Comparison of ENCODE assay signal across 23 mouse cellular contexts in genomic region chr11:115929031-115929430, GRCm38 (mm10). TPM values are rescaled to one million over a fixed set of nuclear protein-coding genes. Genes with fewer than 3 reads are reported as not detected.
DNase-seq lines count a peak whose midpoint lies in the region; ATAC-seq and TF ChIP-seq lines count a peak whose summit lies in the region.
"Had no signal": no experiment of that assay in that cellular context is flagged by ENCODE, and none has a peak within 500 bp of the region (broad histone marks: within the 10 kb centered on the region; RNA-seq: fewer than 3 reads in every experiment).

No protein-coding gene starts in this region.

- no peaks in the 10 kb centered on the region for H3K9me3 ChIP-seq in MEL (replicated peaks; ENCODE audit: insufficient read depth, low read length)
- H3K9me3 ChIP-seq: embryonic facial prominence, embryonic 13.5 days; forebrain, embryonic 12.5 days; G1E; heart, embryonic 15.5 days; hindbrain, embryonic 13.5 days had no signal

- H3K27me3 ChIP-seq in MEL (ENCODE audit: control insufficient read depth in 1 of 2, insufficient read depth in 2 of 2, low read length in 2 of 2), result no peaks in the 10 kb centered on the region
- no peaks in the 10 kb centered on the region for H3K27me3 ChIP-seq in spleen, adult 2 months (ENCODE audit: control insufficient read depth, insufficient read depth, low read length)
- H3K27me3 ChIP-seq: embryonic facial prominence, embryonic 13.5 days; forebrain, embryonic 12.5 days; heart, embryonic 15.5 days; hindbrain, embryonic 13.5 days had no signal

- 43% methylated on average over 8 of the region's 8 CpGs for WGBS in spleen, adult 2 months

- TF ChIP-seq CTCF in MEL (IDR thresholded peaks at IDR 0.05 in 2 of 3, conservative IDR thresholded peaks at IDR 0.05 in 1 of 3; ENCODE audit: control insufficient read depth in 1 of 3, insufficient read depth in 1 of 3, low read depth in 2 of 3, low read length in 3 of 3, poor library complexity in 1 of 3, severe bottlenecking in 1 of 3), result no peak
- no peak for TF ChIP-seq CTCF in spleen, adult 2 months (IDR thresholded peaks at IDR 0.05; ENCODE audit: extremely low read depth, insufficient read depth, insufficient read length, insufficient replicate concordance)
- no peak for TF ChIP-seq CTCF in layer of hippocampus, adult 2 months (conservative IDR thresholded peaks at IDR 0.05)

- peak; percentile 6 for DNase-seq in lung, postnatal 14 days
- no peak for DNase-seq in lung, postnatal 25 days (ENCODE audit: low spot score)
- DNase-seq in A20 (ENCODE audit: low read depth, low spot score) (peak; percentile 77), MEL (ENCODE audit: low read depth, low spot score) (peak; percentile 43)
- peak in 1 of 2 experiments; percentile 52 for DNase-seq in spleen, adult 2 months (ENCODE audit: low read depth in 1 of 2, low spot score in 2 of 2)
- no peak for DNase-seq in left cerebral cortex, adult 9 months (ENCODE audit: low spot score in 2 of 2)
- no peak for DNase-seq in layer of hippocampus, adult 2 months (ENCODE audit: low spot score in 2 of 2)
- DNase-seq: adrenal gland, postnatal 10 days; cerebellum, adult 18-20 months; cerebellum, adult 9-11 months; cerebellum, postnatal 36 days; gastrocnemius, adult 2 months; gastrocnemius, postnatal 25 days; heart, postnatal 14 days had no signal

- TF ChIP-seq POLR2A in MEL (IDR thresholded peaks at IDR 0.05; ENCODE audit: control insufficient read depth in 1 of 2, insufficient read depth in 1 of 2, low read depth in 1 of 2, low read length in 2 of 2, poor library complexity in 1 of 2), result no peak
- no peak for TF ChIP-seq POLR2A in spleen, adult 2 months (IDR thresholded peaks at IDR 0.05; ENCODE audit: low read depth, low read length)

- H3K79me2 ChIP-seq in MEL (ENCODE audit: control insufficient read depth, insufficient read depth, low read length, poor library complexity), result peaks cover 13% of the 10 kb centered on the region

- no peak for ATAC-seq in frontal cortex, adult (ENCODE audit: low TSS enrichment)
- ATAC-seq: forebrain, embryonic 16.5 days; hindbrain, postnatal 0 days had no signal

- no peak overlapping the region for H3K4me3 ChIP-seq in MEL (ENCODE audit: control insufficient read depth in 1 of 2, insufficient read depth in 1 of 2, low read depth in 2 of 2, low read length in 2 of 2)
- H3K4me3 ChIP-seq in spleen, adult 2 months (ENCODE audit: extremely low read depth, insufficient read depth, insufficient read length), result no peak overlapping the region
- H3K4me3 ChIP-seq in layer of hippocampus, adult 2 months, result no peak overlapping the region
- H3K4me3 ChIP-seq: embryonic facial prominence, embryonic 13.5 days; forebrain, embryonic 12.5 days; gastrocnemius, adult 2 months; heart, embryonic 15.5 days; hindbrain, embryonic 13.5 days had no signal

- H3K36me3 ChIP-seq in MEL (ENCODE audit: control insufficient read depth in 1 of 2, insufficient read depth in 2 of 2, low read length in 2 of 2), result peaks cover 0 to 3% of the 10 kb centered on the region in 2 experiments; a peak in 1 of 4 replicates
- no peaks in the 10 kb centered on the region for H3K36me3 ChIP-seq in spleen, adult 2 months (ENCODE audit: control insufficient read depth, insufficient read depth, low read length)

- TF ChIP-seq RAD21 in MEL (IDR thresholded peaks at IDR 0.05; ENCODE audit: low read depth, low read length), result no peak

- peaks cover 4 to 5% of the 10 kb centered on the region in 2 experiments; a peak in 1 of 4 replicates for H3K4me1 ChIP-seq in MEL (ENCODE audit: control insufficient read depth in 1 of 2, insufficient read depth in 2 of 2, low read length in 2 of 2)
- peaks cover 14% of the 10 kb centered on the region for H3K4me1 ChIP-seq in spleen, adult 2 months (ENCODE audit: control insufficient read depth, insufficient read depth, insufficient read length)

- no peak overlapping the region for H3K9ac ChIP-seq in MEL (ENCODE audit: control insufficient read depth, low read depth, low read length, poor library complexity, severe bottlenecking)
- H3K9ac ChIP-seq: embryonic facial prominence, embryonic 13.5 days; forebrain, embryonic 12.5 days; heart, embryonic 15.5 days; hindbrain, embryonic 13.5 days had no signal

- no peak overlapping the region for H3K27ac ChIP-seq in MEL (ENCODE audit: control insufficient read depth, low read depth, low read length)
- H3K27ac ChIP-seq in spleen, adult 2 months (ENCODE audit: insufficient read depth, low read length), result peak overlapping the region; percentile 81
- no peak overlapping the region for H3K27ac ChIP-seq in layer of hippocampus, adult 2 months
- H3K27ac ChIP-seq: embryonic facial prominence, embryonic 13.5 days; forebrain, embryonic 12.5 days; gastrocnemius, adult 2 months; heart, embryonic 15.5 days; hindbrain, embryonic 13.5 days; hindbrain, postnatal 0 days had no signal

- TF ChIP-seq EP300 in MEL (IDR thresholded peaks at IDR 0.05; ENCODE audit: low read depth in 1 of 2, low read length in 2 of 2), result no peak

TF ChIP-seq in MEL, 35 proteins besides CTCF, POLR2A, EP300 and RAD21:
- TF ChIP-seq CHD2 (IDR thresholded peaks at IDR 0.05; ENCODE audit: low read length), result no peak
- TF ChIP-seq GATA1 (IDR thresholded peaks at IDR 0.05; ENCODE audit: low read depth, low read length), result no peak
- no peak for TF ChIP-seq MEF2A (IDR thresholded peaks at IDR 0.05; ENCODE audit: extremely low read depth, insufficient replicate concordance, low read depth, low read length, poor library complexity, severe bottlenecking)
- TF ChIP-seq MYC (IDR thresholded peaks at IDR 0.05; ENCODE audit: low read depth, low read length), result no peak
- no peak for TF ChIP-seq TBP (IDR thresholded peaks at IDR 0.05; ENCODE audit: low read depth, low read length)
- TF ChIP-seq USF2 (IDR thresholded peaks at IDR 0.05; ENCODE audit: borderline replicate concordance in 1 of 2, insufficient read depth in 1 of 2, low read depth in 1 of 2, low read length in 2 of 2), result no peak
- TF ChIP-seq POLR2AphosphoS2 (IDR thresholded peaks at IDR 0.05; ENCODE audit: low read length), result no peak
- TF ChIP-seq SMC3 (IDR thresholded peaks at IDR 0.05; ENCODE audit: low read depth, low read length), result no peak
- TF ChIP-seq ETS1 (IDR thresholded peaks at IDR 0.05; ENCODE audit: low read depth, low read length), result no peak
- TF ChIP-seq BHLHE40 (IDR thresholded peaks at IDR 0.05; ENCODE audit: borderline replicate concordance, low read depth, low read length), result no peak
- no peak for TF ChIP-seq TCF12 (IDR thresholded peaks at IDR 0.05; ENCODE audit: low read depth, low read length)
- TF ChIP-seq NRF1 (IDR thresholded peaks at IDR 0.05; ENCODE audit: insufficient read depth, low read depth, low read length, poor library complexity, severe bottlenecking), result no peak
- TF ChIP-seq MAX (IDR thresholded peaks at IDR 0.05; ENCODE audit: low read length), result no peak
- no peak for TF ChIP-seq MAZ (IDR thresholded peaks at IDR 0.05; ENCODE audit: low read depth, low read length)
- no peak for TF ChIP-seq ELF1 (IDR thresholded peaks at IDR 0.05; ENCODE audit: low read depth, low read length)
- TF ChIP-seq CHD1 (IDR thresholded peaks at IDR 0.05; ENCODE audit: low read depth, low read length), result no peak
- TF ChIP-seq MYB (IDR thresholded peaks at IDR 0.05; ENCODE audit: low read depth, low read length), result no peak
- no peak for TF ChIP-seq ZNF384 (IDR thresholded peaks at IDR 0.05; ENCODE audit: low read depth, low read length)
- TF ChIP-seq HCFC1 (IDR thresholded peaks at IDR 0.05; ENCODE audit: low read depth, low read length), result no peak
- no peak for TF ChIP-seq ZKSCAN1 (IDR thresholded peaks at IDR 0.05; ENCODE audit: low read depth, low read length)

RNA-seq across cellular contexts. Expression of gene Sap30bp, which starts 4.1 kb away (rescaled TPM):
- 51.6 and 69.2 TPM in 2 replicates for total RNA-seq in MEL (2012; rRNA removed)
- polyA plus RNA-seq in MEL (2012; ENCODE audit: insufficient read depth in 1 of 2, insufficient read length in 2 of 2, low read depth in 1 of 2, low replicate concordance in 2 of 2, missing spikeins in 1 of 2), result 10 to 100 TPM in 1 of 2 experiments, not detected in 1; 49.1 TPM
- polyA plus RNA-seq in spleen, adult 2 months (2012; rRNA removed), result 19.9 and 26.7 TPM in 2 replicates
- 10 to 100 TPM; 40.8 to 47.0 TPM for total RNA-seq in layer of hippocampus, adult 2 months (2021)

RNA-seq across cellular contexts. Expression of gene Recql5, which starts 4.2 kb away (rescaled TPM):
- total RNA-seq in MEL (2012; rRNA removed), result 16.7 and 20.3 TPM in 2 replicates
- polyA plus RNA-seq in MEL (2012; ENCODE audit: insufficient read depth in 1 of 2, insufficient read length in 2 of 2, low read depth in 1 of 2, low replicate concordance in 2 of 2, missing spikeins in 1 of 2), result 10 to 100 TPM in 1 of 2 experiments, not detected in 1; 21.5 TPM
- polyA plus RNA-seq in spleen, adult 2 months (2012; rRNA removed), result 28.7 and 32.1 TPM in 2 replicates
- 10 to 100 TPM; 36.6 to 39.3 TPM for total RNA-seq in layer of hippocampus, adult 2 months (2021)

RNA-seq across cellular contexts. Expression of gene Smim6, which starts 17.2 kb away (rescaled TPM):
- total RNA-seq in MEL (2012; rRNA removed), result 1.2 and 1.3 TPM in 2 replicates
- polyA plus RNA-seq in MEL (2012; ENCODE audit: insufficient read depth in 1 of 2, insufficient read length in 2 of 2, low read depth in 1 of 2, low replicate concordance in 2 of 2, missing spikeins in 1 of 2), result 1 to 10 TPM in 1 of 2 experiments, not detected in 1; 3.8 TPM
- polyA plus RNA-seq in spleen, adult 2 months (2012; rRNA removed), result 0.19 and 0.54 TPM in 2 replicates
- total RNA-seq in layer of hippocampus, adult 2 months (2021), result not detected
- total RNA-seq: gastrocnemius, adult 2 months; gastrocnemius, postnatal 25 days; heart, adult 18-20 months; hindbrain, postnatal 0 days had no signal
- polyA plus RNA-seq: G1E had no signal

RNA-seq across cellular contexts. Expression of gene Smim5, which starts 29.3 kb away (rescaled TPM):
- total RNA-seq in MEL (2012; rRNA removed), result 24.9 and 41.0 TPM in 2 replicates
- 10 to 100 TPM in 1 of 2 experiments, not detected in 1; 24.8 TPM for polyA plus RNA-seq in MEL (2012; ENCODE audit: insufficient read depth in 1 of 2, insufficient read length in 2 of 2, low read depth in 1 of 2, low replicate concordance in 2 of 2, missing spikeins in 1 of 2)
- 5.7 and 8.0 TPM in 2 replicates for polyA plus RNA-seq in spleen, adult 2 months (2012; rRNA removed)
- 1 to 10 TPM in 1 of 2 experiments, under 1 TPM in 1; 0.54 to 1.3 TPM for total RNA-seq in layer of hippocampus, adult 2 months (2021)

RNA-seq across cellular contexts. Expression of gene Itgb4, which starts 45.5 kb away (rescaled TPM):
- 0.39 and 0.69 TPM in 2 replicates for total RNA-seq in MEL (2012; rRNA removed)
- polyA plus RNA-seq in MEL (2012; ENCODE audit: insufficient read depth in 1 of 2, insufficient read length in 2 of 2, low read depth in 1 of 2, low replicate concordance in 2 of 2, missing spikeins in 1 of 2), result under 1 TPM in 1 of 2 experiments, not detected in 1; 0.85 TPM
- polyA plus RNA-seq in spleen, adult 2 months (2012; rRNA removed), result 2.5 and 2.8 TPM in 2 replicates
- total RNA-seq in layer of hippocampus, adult 2 months (2021), result 1 to 10 TPM; 6.4 to 6.6 TPM

Comparison
In these comparisons a context has a peak if more than half of its experiments do, and no peak if none do; other contexts are left out.
1. DNase-seq: peak in lung, postnatal 14 days (single experiment), A20 (single experiment) and MEL (single experiment); none in lung, postnatal 25 days (single experiment), left cerebral cortex, adult 9 months (0 of 2) and layer of hippocampus, adult 2 months (0 of 2).